ENCODE assay signal across 7 mouse cellular contexts in the genomic region with DNA sequence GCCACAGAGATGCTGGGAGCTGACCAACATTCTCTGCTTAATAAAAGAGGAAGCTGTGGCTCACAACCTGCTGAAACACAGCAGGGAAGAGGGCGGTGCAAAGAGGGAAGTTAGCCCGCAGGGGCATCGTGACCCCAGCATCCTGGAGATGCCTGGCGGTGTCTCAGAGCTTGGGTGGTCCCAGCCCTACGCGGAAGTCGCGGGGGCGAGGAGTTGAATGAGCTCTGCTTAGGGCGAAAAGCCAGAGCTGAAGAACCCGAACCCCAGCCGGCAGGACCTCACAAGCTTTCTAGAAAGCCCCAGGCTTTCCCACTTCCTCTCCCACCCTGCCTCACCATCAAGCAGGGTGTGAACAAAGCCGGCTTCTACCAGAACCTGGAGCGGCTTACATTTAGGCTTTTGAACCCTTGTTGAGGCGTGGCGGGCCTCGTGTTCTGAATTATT. TPM values are rescaled to one million over a fixed set of nuclear protein-coding genes. Genes with fewer than 3 reads are reported as not detected.
A peak's percentile ranks its signal among the peaks of the same experiment; 100 is the strongest.
DNase-seq lines count a peak whose midpoint lies in the region; ATAC-seq and TF ChIP-seq lines count a peak whose summit lies in the region.

No protein-coding gene starts in this region.

- TF ChIP-seq CTCF in CH12.LX (conservative IDR thresholded peaks at IDR 0.05 in 1 of 2, IDR thresholded peaks at IDR 0.05 in 1 of 2; ENCODE audit: low read depth in 2 of 2, low read length in 2 of 2), result no peak
- no peak for TF ChIP-seq CTCF in forebrain, postnatal 0 days (IDR thresholded peaks at IDR 0.05; ENCODE audit: low read depth)

- H3K9me3 ChIP-seq in CH12.LX (replicated peaks; ENCODE audit: low read length), result no peaks in the 10 kb centered on the region
- no peaks in the 10 kb centered on the region for H3K9me3 ChIP-seq in forebrain, postnatal 0 days (ENCODE audit: low read length)
- no peaks in the 10 kb centered on the region for H3K9me3 ChIP-seq in kidney, embryonic 15.5 days (replicated peaks)

- no peak for ATAC-seq in forebrain, postnatal 0 days
- 0 out of 2 replicates have a peak, but pooled peaks have one; percentile 9 for ATAC-seq in kidney, embryonic 15.5 days (replicated peaks; ENCODE audit: low FRiP score)

- peak overlapping the region; percentile 81 for H3K4me2 ChIP-seq in CH12.LX (ENCODE audit: insufficient read depth, low read depth, poor library complexity, severe bottlenecking)
- H3K4me2 ChIP-seq in forebrain, postnatal 0 days (ENCODE audit: low read depth), result 0 out of 2 replicates have a peak overlapping the region, but pooled peaks have one; percentile 2
- peak overlapping the region; percentile 57 for H3K4me2 ChIP-seq in kidney, embryonic 15.5 days

- H3K4me1 ChIP-seq in CH12.LX (ENCODE audit: control insufficient read depth in 1 of 2, insufficient read depth in 2 of 2), result peaks cover 3 to 75% of the 10 kb centered on the region in 2 experiments; a peak in 2 of 4 replicates
- H3K4me1 ChIP-seq in forebrain, postnatal 0 days (ENCODE audit: insufficient read depth), result peaks cover 8% of the 10 kb centered on the region; the same call in 1 of the 2 replicates
- H3K4me1 ChIP-seq in kidney, embryonic 15.5 days, result peaks cover 28% of the 10 kb centered on the region

- H3K79me2 ChIP-seq in CH12.LX (replicated peaks; ENCODE audit: control insufficient read depth, extremely low read depth, insufficient read depth, poor library complexity, severe bottlenecking), result peaks cover 9% of the 10 kb centered on the region; the same call in 1 of the 2 replicates

- H3K4me3 ChIP-seq in CH12.LX (replicated peaks in 1 of 3; ENCODE audit: low read depth in 2 of 3, low read length in 2 of 3, poor library complexity in 1 of 3), result peak overlapping the region; percentile 18 to 42 (median 42)
- H3K4me3 ChIP-seq in forebrain, postnatal 0 days (ENCODE audit: low read depth, low read length), result no peak overlapping the region
- H3K4me3 ChIP-seq in kidney, embryonic 15.5 days (replicated peaks), result peak overlapping the region; percentile 27

- peak overlapping the region; percentile 33 for H3K9ac ChIP-seq in CH12.LX (ENCODE audit: insufficient read depth, low read depth)
- H3K9ac ChIP-seq in forebrain, postnatal 0 days, result no peak overlapping the region
- peak overlapping the region; percentile 29; the same call in 1 of the 2 replicates for H3K9ac ChIP-seq in kidney, embryonic 15.5 days

- peak overlapping the region; percentile 79 for H3K27ac ChIP-seq in CH12.LX (ENCODE audit: insufficient read depth, low read depth)
- no peak overlapping the region for H3K27ac ChIP-seq in forebrain, postnatal 0 days (ENCODE audit: low read depth, low read length)
- peak overlapping the region; percentile 64 for H3K27ac ChIP-seq in kidney, embryonic 15.5 days

- dilution Hi-C loops in CH12.LX (cut with MboI; ENCODE audit: extremely low pct_ligation_motif_present, extremely low pct_unique_long_range_greater_than_20kb, low sequenced_read_pairs), result no loop called here

- TF ChIP-seq RAD21 in CH12.LX (IDR thresholded peaks at IDR 0.05; ENCODE audit: low read depth, low read length), result no peak; the same call in 1 of the 2 replicates

- DNase-seq in CH12.LX (ENCODE audit: extremely low read depth) (peak; percentile 88), R1 (ENCODE audit: low read depth, low spot score) (peak; percentile 95)
- DNase-seq in forebrain, postnatal 0 days, result no peak
- peak; percentile 65 for DNase-seq in lung, postnatal 25 days (ENCODE audit: low spot score)
- peak; percentile 85 for DNase-seq in splenic B cell, adult 2 months (ENCODE audit: low read depth, low spot score)
- no peak for DNase-seq in gastrocnemius, adult 18-20 months (ENCODE audit: low spot score)

- TF ChIP-seq EP300 in CH12.LX (IDR thresholded peaks at IDR 0.05; ENCODE audit: low read length), result peak; percentile 75

- H3K27me3 ChIP-seq in CH12.LX (replicated peaks), result no peaks in the 10 kb centered on the region
- no peaks in the 10 kb centered on the region for H3K27me3 ChIP-seq in forebrain, postnatal 0 days (ENCODE audit: insufficient read depth, low read length)
- no peaks in the 10 kb centered on the region for H3K27me3 ChIP-seq in kidney, embryonic 15.5 days
- H3K27me3 ChIP-seq in splenic B cell, adult 2 months (ENCODE audit: control insufficient read depth, insufficient read depth, low read length, poor library complexity, severe bottlenecking), result no peaks in the 10 kb centered on the region

- WGBS in forebrain, postnatal 0 days, result 4% methylated on average over 17 of the region's 17 CpGs
- 5% methylated on average over 17 of the region's 17 CpGs for WGBS in kidney, embryonic 15.5 days

- TF ChIP-seq POLR2A in CH12.LX (IDR thresholded peaks at IDR 0.05; ENCODE audit: low read depth, low read length), result peak; percentile 88

- in situ Hi-C loops in CH12.LX (cut with MboI; ENCODE audit: low pct_ligation_motif_present, low pct_unique_long_range_greater_than_20kb, low sequenced_read_pairs), result no loop called here

- H3K36me3 ChIP-seq in CH12.LX (replicated peaks in 1 of 2; ENCODE audit: control insufficient read depth in 1 of 2, insufficient read depth in 1 of 2, low read length in 1 of 2), result peaks cover under 1 to 40% of the 10 kb centered on the region in 2 experiments
- H3K36me3 ChIP-seq in forebrain, postnatal 0 days (ENCODE audit: insufficient read depth), result no peaks in the 10 kb centered on the region
- H3K36me3 ChIP-seq in kidney, embryonic 15.5 days, result peaks cover 11% of the 10 kb centered on the region
- H3K36me3 ChIP-seq in splenic B cell, adult 2 months (ENCODE audit: control insufficient read depth, insufficient read depth, low read length, poor library complexity, severe bottlenecking), result no peaks in the 10 kb centered on the region

TF ChIP-seq in CH12.LX, 34 proteins besides CTCF, POLR2A, EP300 and RAD21 (continues in another document):
- peak; percentile 48 for TF ChIP-seq BHLHE40 (IDR thresholded peaks at IDR 0.05; ENCODE audit: low read depth, low read length)
- no peak for TF ChIP-seq RCOR1 (conservative IDR thresholded peaks at IDR 0.05; ENCODE audit: low read depth, low read length)
- peak; percentile 39; the same call in 1 of the 2 replicates for TF ChIP-seq HCFC1 (IDR thresholded peaks at IDR 0.05; ENCODE audit: low read depth, low read length)
- TF ChIP-seq JUN (IDR thresholded peaks at IDR 0.05; ENCODE audit: insufficient read depth, low read depth, low read length), result no peak
- TF ChIP-seq PAX5 (IDR thresholded peaks at IDR 0.05; ENCODE audit: low read length), result no peak
- no peak for TF ChIP-seq ZKSCAN1 (IDR thresholded peaks at IDR 0.05; ENCODE audit: borderline replicate concordance, low read depth, low read length)
- TF ChIP-seq ZMIZ1 (IDR thresholded peaks at IDR 0.05; ENCODE audit: low read depth, low read length), result peak; percentile 41; the same call in 1 of the 2 replicates
- peak; percentile 82 for TF ChIP-seq UBTF (IDR thresholded peaks at IDR 0.05; ENCODE audit: low read depth, low read length)
- no peak for TF ChIP-seq CHD2 (IDR thresholded peaks at IDR 0.05; ENCODE audit: low read length)
- no peak for TF ChIP-seq NRF1 (IDR thresholded peaks at IDR 0.05; ENCODE audit: low read depth, low read length)
- TF ChIP-seq ZC3H11A (IDR thresholded peaks at IDR 0.05; ENCODE audit: low read depth, low read length), result no peak
- TF ChIP-seq SIN3A (IDR thresholded peaks at IDR 0.05; ENCODE audit: low read length), result peak; percentile 66
- peak; percentile 48; the same call in 1 of the 2 replicates for TF ChIP-seq ETS1 (conservative IDR thresholded peaks at IDR 0.05; ENCODE audit: low read depth, low read length)

RNA-seq across cellular contexts. Expression of gene Rmnd5b, which starts 2.3 kb away (rescaled TPM):
- 46.6 and 46.7 TPM in 2 replicates for total RNA-seq in CH12.LX (2012; rRNA removed)
- total RNA-seq in CH12.LX (2014; rRNA removed), result 39.0 and 41.1 TPM in 2 replicates
- 59.5 and 60.2 TPM in 2 replicates for polyA plus RNA-seq in CH12.LX (2012; ENCODE audit: insufficient read length, low read depth)
- total RNA-seq in forebrain, postnatal 0 days (2014; rRNA removed), result 70.7 and 88.2 TPM in 2 replicates
- 74.4 and 75.9 TPM in 2 replicates for polyA plus RNA-seq in forebrain, postnatal 0 days (2015; fragmentation: Nextera tagmentation; extraction: Ambion mirVana)
- 43.1 and 44.0 TPM in 2 replicates for polyA plus RNA-seq in kidney, embryonic 15.5 days (2015; fragmentation: Nextera tagmentation; extraction: Ambion mirVana)
- 10 to 100 TPM; 10.7 to 12.7 TPM for total RNA-seq in gastrocnemius, adult 18-20 months (2021)

RNA-seq across cellular contexts. Expression of gene N4bp3, which starts 12.6 kb away (rescaled TPM):
- 19.7 and 21.2 TPM in 2 replicates for total RNA-seq in CH12.LX (2012; rRNA removed)
- 17.8 and 19.1 TPM in 2 replicates for total RNA-seq in CH12.LX (2014; rRNA removed)
- polyA plus RNA-seq in CH12.LX (2012; ENCODE audit: insufficient read length, low read depth), result 22.1 and 25.4 TPM in 2 replicates
- 23.4 and 26.4 TPM in 2 replicates for total RNA-seq in forebrain, postnatal 0 days (2014; rRNA removed)
- polyA plus RNA-seq in forebrain, postnatal 0 days (2015; fragmentation: Nextera tagmentation; extraction: Ambion mirVana), result 17.3 and 17.9 TPM in 2 replicates
- polyA plus RNA-seq in kidney, embryonic 15.5 days (2015; fragmentation: Nextera tagmentation; extraction: Ambion mirVana), result 27.8 and 32.1 TPM in 2 replicates
- total RNA-seq in gastrocnemius, adult 18-20 months (2021), result 1 to 10 TPM; 2.0 to 2.6 TPM

RNA-seq across cellular contexts. Expression of gene D930048N14Rik, which starts 12.8 kb away (rescaled TPM):
- total RNA-seq in CH12.LX (2012; rRNA removed), result 1.3 and 1.5 TPM in 2 replicates
- 0.32 and 0.38 TPM in 2 replicates for total RNA-seq in CH12.LX (2014; rRNA removed)
- 0.78 and 0.81 TPM in 2 replicates for polyA plus RNA-seq in CH12.LX (2012; ENCODE audit: insufficient read length, low read depth)
- total RNA-seq in forebrain, postnatal 0 days (2014; rRNA removed), result 0.85 and 1.1 TPM in 2 replicates
- polyA plus RNA-seq in forebrain, postnatal 0 days (2015; fragmentation: Nextera tagmentation; extraction: Ambion mirVana), result 0.39 and 0.46 TPM in 2 replicates
- polyA plus RNA-seq in kidney, embryonic 15.5 days (2015; fragmentation: Nextera tagmentation; extraction: Ambion mirVana), result 3.4 and 3.8 TPM in 2 replicates
- under 1 TPM; 0.09 to 0.14 TPM for total RNA-seq in gastrocnemius, adult 18-20 months (2021)

RNA-seq across cellular contexts. Expression of gene Nhp2, which starts 18.5 kb away (rescaled TPM):
- 489 and 641 TPM in 2 replicates for total RNA-seq in CH12.LX (2012; rRNA removed)
- total RNA-seq in CH12.LX (2014; rRNA removed), result 649 and 722 TPM in 2 replicates
- 847 and 914 TPM in 2 replicates for polyA plus RNA-seq in CH12.LX (2012; ENCODE audit: insufficient read length, low read depth)
- 66.5 and 81.2 TPM in 2 replicates for total RNA-seq in forebrain, postnatal 0 days (2014; rRNA removed)
- polyA plus RNA-seq in forebrain, postnatal 0 days (2015; fragmentation: Nextera tagmentation; extraction: Ambion mirVana), result 118 and 155 TPM in 2 replicates
- 163 and 169 TPM in 2 replicates for polyA plus RNA-seq in kidney, embryonic 15.5 days (2015; fragmentation: Nextera tagmentation; extraction: Ambion mirVana)
- 10 to 100 TPM; 24.2 to 28.1 TPM for total RNA-seq in gastrocnemius, adult 18-20 months (2021)

RNA-seq across cellular contexts. Expression of gene Hnrnpab, which starts 31.3 kb away (rescaled TPM):
- 893 and 1,222 TPM in 2 replicates for total RNA-seq in CH12.LX (2012; rRNA removed)
- total RNA-seq in CH12.LX (2014; rRNA removed), result 1,100 and 1,160 TPM in 2 replicates
- polyA plus RNA-seq in CH12.LX (2012; ENCODE audit: insufficient read length, low read depth), result 2,181 and 2,430 TPM in 2 replicates
- total RNA-seq in forebrain, postnatal 0 days (2014; rRNA removed), result 324 and 364 TPM in 2 replicates
- 350 and 374 TPM in 2 replicates for polyA plus RNA-seq in forebrain, postnatal 0 days (2015; fragmentation: Nextera tagmentation; extraction: Ambion mirVana)
- polyA plus RNA-seq in kidney, embryonic 15.5 days (2015; fragmentation: Nextera tagmentation; extraction: Ambion mirVana), result 443 and 447 TPM in 2 replicates
- 100 to 1,000 TPM; 103 to 109 TPM for total RNA-seq in gastrocnemius, adult 18-20 months (2021)

Comparison
In these comparisons a context has a peak if more than half of its experiments do, and no peak if none do; other contexts are left out.
1. DNase-seq: peak in CH12.LX (single experiment), R1 (single experiment), lung, postnatal 25 days (single experiment) and splenic B cell, adult 2 months (single experiment); none in forebrain, postnatal 0 days (single experiment) and gastrocnemius, adult 18-20 months (single experiment).
2. H3K4me2 ChIP-seq: peak in every context shown above with its lines; median percentile 81 in CH12.LX; 57 in kidney, embryonic 15.5 days; 2 in forebrain, postnatal 0 days.